Mouse (Mus musculus): Measurements from ENCODE around the gene Cdkn1a.

GRCm38 (mm10) chr17:29086916-29087315 is 3.9 kb upstream of the Cdkn1a start:
- no peak for TF ChIP-seq CTCF (IDR thresholded peaks at IDR 0.05; ENCODE audit: extremely low read depth, insufficient read depth, low read length)
- no peak for TF ChIP-seq POLR2A (IDR thresholded peaks at IDR 0.05; ENCODE audit: extremely low read depth, insufficient read depth, low read length)
